Mouse (Mus musculus) neural tube, embryonic 15.5 days (tissue): ENCODE measurements at regions not wholly inside any gene's neighbourhood (a gene's known extent, or its start where the extent isn't known, plus 50 kb on each side); places are given as distances from the start of the nearest gene placed in this dataset.

ENCODE experiments used
- ATAC-seq: fragments of 200-750 bp; cut with Nextera tagmentation; 2 replicates; pipeline ENCODE4 v1.8.0; 2017; ENCODE audit warnings: mild to moderate bottlenecking, moderate TSS enrichment, moderate library complexity; ENCODE audit not compliant: low FRiP score
- H3K27ac ChIP-seq: fragments of 300-500 bp; sonication (generic); replicated peaks from 2 replicates; pipeline ENCODE4 v1.5.1; 2015; ENCODE audit warnings: mild to moderate bottlenecking, inconsistent platforms
- H3K27me3 ChIP-seq: fragments of 300-500 bp; sonication (generic); replicated peaks from 2 replicates; pipeline ENCODE4 v1.6.1; 2015; ENCODE audit warnings: inconsistent platforms
- H3K36me3 ChIP-seq: fragments of 300-500 bp; sonication (generic); 2 replicates; pipeline ENCODE4 v1.6.1; 2015; ENCODE audit warnings: inconsistent platforms
- H3K4me1 ChIP-seq: fragments of 300-500 bp; sonication (generic); 2 replicates; pipeline ENCODE4 v1.6.1; 2015; ENCODE audit warnings: inconsistent platforms
- H3K4me2 ChIP-seq: fragments of 300-500 bp; sonication (generic); 2 replicates; pipeline ENCODE4 v1.6.1; 2015; ENCODE audit warnings: inconsistent platforms, mild to moderate bottlenecking, moderate library complexity
- H3K4me3 ChIP-seq: fragments of 300-500 bp; sonication (generic); replicated peaks from 2 replicates; pipeline ENCODE4 v1.5.1; 2015; ENCODE audit warnings: mild to moderate bottlenecking, inconsistent platforms
- H3K9ac ChIP-seq: fragments of 300-500 bp; sonication (generic); replicated peaks from 2 replicates; pipeline ENCODE4 v1.6.1; 2015; ENCODE audit warnings: mild to moderate bottlenecking, inconsistent platforms
- H3K9me3 ChIP-seq: fragments of 300-500 bp; sonication (generic); replicated peaks from 2 replicates; pipeline ENCODE4 v1.6.1; 2016; ENCODE audit warnings: inconsistent platforms
- WGBS: fragments of 180-500 bp; shearing (Covaris S2); methylation state at CpG from one replicate; pipeline ENCODE4 v1.1.7; 2015; ENCODE audit warnings: mixed read lengths; 5-methylcytosine and 5-hydroxymethylcytosine counted together

GRCm38 (mm10) chr16:9270099-9270498 is 440.2 kb downstream of the 1810013L24Rik start:
- Histone ChIP-seq H3K27me3 (no peaks in the 10 kb centered on the region), H3K4me3 (no peak overlapping the region), H3K4me1 (peaks cover 7% of the 10 kb centered on the region; the same call in 1 of the 2 replicates), H3K9ac (no peak overlapping the region), H3K36me3 (no peaks in the 10 kb centered on the region), H3K27ac (no peak overlapping the region), H3K4me2 (no peak overlapping the region), H3K9me3 (no peaks in the 10 kb centered on the region)
- WGBS, result 79% methylated on average over 3 of the region's 3 CpGs
- no peak for ATAC-seq

GRCm38 (mm10) chr16:9270671-9271070 is 440.8 kb downstream of the 1810013L24Rik start:
- WGBS, result 77% methylated on average over 1 of the region's 1 CpGs
- Histone ChIP-seq H3K9me3 (no peaks in the 10 kb centered on the region), H3K36me3 (no peaks in the 10 kb centered on the region), H3K4me1 (peaks cover 7% of the 10 kb centered on the region; the same call in 1 of the 2 replicates), H3K4me2 (no peak overlapping the region), H3K27ac (no peak overlapping the region), H3K27me3 (no peaks in the 10 kb centered on the region), H3K9ac (no peak overlapping the region), H3K4me3 (no peak overlapping the region)
- no peak for ATAC-seq

- Histone ChIP-seq H3K4me3 (no peak overlapping the region), H3K4me1 (peaks cover 7% of the 10 kb centered on the region; the same call in 1 of the 2 replicates), H3K9ac (no peak overlapping the region), H3K27ac (no peak overlapping the region; the same call in 1 of the 2 replicates), H3K27me3 (no peaks in the 10 kb centered on the region), H3K9me3 (no peaks in the 10 kb centered on the region), H3K36me3 (no peaks in the 10 kb centered on the region), H3K4me2 (no peak overlapping the region)
- 46% methylated on average over 6 of the region's 6 CpGs for WGBS
- ATAC-seq, result no peak
Observed at GRCm38 (mm10) chr16:9273751-9274300, 443.9 kb downstream of the 1810013L24Rik start.

GRCm38 (mm10) chr16:9274583-9275100 is 444.7 kb downstream of the 1810013L24Rik start:
- Histone ChIP-seq H3K9ac (no peak overlapping the region), H3K36me3 (no peaks in the 10 kb centered on the region), H3K4me2 (no peak overlapping the region), H3K9me3 (no peaks in the 10 kb centered on the region), H3K4me3 (no peak overlapping the region), H3K27ac (peak overlapping the region; percentile 33; the same call in 1 of the 2 replicates), H3K27me3 (no peaks in the 10 kb centered on the region), H3K4me1 (peaks cover 7% of the 10 kb centered on the region; the same call in 1 of the 2 replicates)
- no peak for ATAC-seq
- WGBS, result 24% methylated on average over 7 of the region's 7 CpGs

- H3K9me3 ChIP-seq, result no peaks in the 10 kb centered on the region
- no peak overlapping the region for H3K9ac ChIP-seq
- H3K4me2 ChIP-seq, result no peak overlapping the region
- H3K36me3 ChIP-seq, result no peaks in the 10 kb centered on the region
- H3K4me1 ChIP-seq, result peaks cover 9% of the 10 kb centered on the region; the same call in 1 of the 2 replicates
- no peak overlapping the region for H3K27ac ChIP-seq
- no peak overlapping the region for H3K4me3 ChIP-seq
- ATAC-seq, result no peak
- WGBS, result 79% methylated on average over 4 of the region's 4 CpGs
- no peaks in the 10 kb centered on the region for H3K27me3 ChIP-seq
Observed at GRCm38 (mm10) chr16:9275426-9275825, 445.5 kb downstream of the 1810013L24Rik start.

- H3K27ac ChIP-seq, result no peak overlapping the region
- H3K36me3 ChIP-seq, result no peaks in the 10 kb centered on the region
- peaks cover 20% of the 10 kb centered on the region for H3K4me1 ChIP-seq
- no peak overlapping the region for H3K4me3 ChIP-seq
- 93% methylated on average over 1 of the region's 1 CpGs for WGBS
- no peak for ATAC-seq
- H3K4me2 ChIP-seq, result no peak overlapping the region
- H3K9me3 ChIP-seq, result no peaks in the 10 kb centered on the region
- H3K27me3 ChIP-seq, result no peaks in the 10 kb centered on the region
- H3K9ac ChIP-seq, result no peak overlapping the region
Observed at GRCm38 (mm10) chr16:9277064-9277463, 447.2 kb downstream of the 1810013L24Rik start.

GRCm38 (mm10) chr16:9279726-9280125 is 449.8 kb downstream of the 1810013L24Rik start:
- Histone ChIP-seq H3K4me2 (no peak overlapping the region), H3K36me3 (no peaks in the 10 kb centered on the region)

GRCm38 (mm10) chr16:9280431-9280830 is 450.5 kb downstream of the 1810013L24Rik start:
- Histone ChIP-seq H3K4me1 (peaks cover 13% of the 10 kb centered on the region), H3K9me3 (no peaks in the 10 kb centered on the region), H3K36me3 (no peaks in the 10 kb centered on the region), H3K4me2 (no peak overlapping the region), H3K4me3 (no peak overlapping the region), H3K27ac (peak overlapping the region; percentile 38; the same call in 1 of the 2 replicates), H3K9ac (no peak overlapping the region), H3K27me3 (no peaks in the 10 kb centered on the region)
- 59% methylated on average over 4 of the region's 4 CpGs for WGBS
- no peak for ATAC-seq

More at GRCm38 (mm10) chr16:9279726-9280125, 449.8 kb downstream of the 1810013L24Rik start:
- Histone ChIP-seq H3K4me1 (peaks cover 14% of the 10 kb centered on the region), H3K4me3 (no peak overlapping the region), H3K27me3 (no peaks in the 10 kb centered on the region), H3K9me3 (no peaks in the 10 kb centered on the region), H3K9ac (no peak overlapping the region), H3K27ac (no peak overlapping the region)
- whole genome bisulfite sequencing, result 61% methylated on average over 6 of the region's 6 CpGs
- ATAC-seq, result no peak

- no peak overlapping the region for H3K4me2 ChIP-seq
Observed at GRCm38 (mm10) chr16:9280931-9281330, 451.0 kb downstream of the 1810013L24Rik start.

GRCm38 (mm10) chr16:9284423-9284822 is 454.5 kb downstream of the 1810013L24Rik start:
- WGBS, result 56% methylated on average over 3 of the region's 3 CpGs
- Histone ChIP-seq H3K4me1 (peaks cover 13% of the 10 kb centered on the region), H3K9ac (no peak overlapping the region), H3K27me3 (no peaks in the 10 kb centered on the region), H3K27ac (no peak overlapping the region), H3K4me2 (no peak overlapping the region), H3K9me3 (no peaks in the 10 kb centered on the region), H3K4me3 (no peak overlapping the region), H3K36me3 (no peaks in the 10 kb centered on the region)
- no peak for ATAC-seq

More at GRCm38 (mm10) chr16:9280931-9281330, 451.0 kb downstream of the 1810013L24Rik start:
- H3K4me1 ChIP-seq, result peaks cover 13% of the 10 kb centered on the region
- ATAC-seq, result peak; percentile 95
- H3K9ac ChIP-seq, result no peak overlapping the region
- H3K36me3 ChIP-seq, result no peaks in the 10 kb centered on the region
- H3K9me3 ChIP-seq, result no peaks in the 10 kb centered on the region
- H3K27me3 ChIP-seq, result no peaks in the 10 kb centered on the region
- peak overlapping the region; percentile 60 for H3K27ac ChIP-seq
- H3K4me3 ChIP-seq, result no peak overlapping the region
- WGBS, result 2% methylated on average over 5 of the region's 5 CpGs

GRCm38 (mm10) chr16:9285921-9286320 is 456.0 kb downstream of the 1810013L24Rik start:
- no peaks in the 10 kb centered on the region for H3K36me3 ChIP-seq
- H3K4me1 ChIP-seq, result peaks cover 7% of the 10 kb centered on the region
- no peak overlapping the region for H3K4me2 ChIP-seq
- H3K9ac ChIP-seq, result no peak overlapping the region
- ATAC-seq, result no peak
- no peaks in the 10 kb centered on the region for H3K9me3 ChIP-seq
- H3K27ac ChIP-seq, result no peak overlapping the region
- WGBS, result 100% methylated on average over 1 of the region's 1 CpGs
- H3K27me3 ChIP-seq, result no peaks in the 10 kb centered on the region
- no peak overlapping the region for H3K4me3 ChIP-seq

GRCm38 (mm10) chr16:9287557-9287956 is 457.7 kb downstream of the 1810013L24Rik start:
- no peaks in the 10 kb centered on the region for H3K9me3 ChIP-seq
- WGBS, result 81% methylated on average over 6 of the region's 6 CpGs
- no peak for ATAC-seq
- no peak overlapping the region for H3K9ac ChIP-seq
- H3K27me3 ChIP-seq, result no peaks in the 10 kb centered on the region
- no peak overlapping the region for H3K4me2 ChIP-seq
- no peaks in the 10 kb centered on the region for H3K4me1 ChIP-seq
- H3K27ac ChIP-seq, result no peak overlapping the region
- H3K4me3 ChIP-seq, result no peak overlapping the region
- no peaks in the 10 kb centered on the region for H3K36me3 ChIP-seq
